Mouse (Mus musculus): Measurements from ENCODE around the gene Pde4b.

Gene Pde4b

DNA sequence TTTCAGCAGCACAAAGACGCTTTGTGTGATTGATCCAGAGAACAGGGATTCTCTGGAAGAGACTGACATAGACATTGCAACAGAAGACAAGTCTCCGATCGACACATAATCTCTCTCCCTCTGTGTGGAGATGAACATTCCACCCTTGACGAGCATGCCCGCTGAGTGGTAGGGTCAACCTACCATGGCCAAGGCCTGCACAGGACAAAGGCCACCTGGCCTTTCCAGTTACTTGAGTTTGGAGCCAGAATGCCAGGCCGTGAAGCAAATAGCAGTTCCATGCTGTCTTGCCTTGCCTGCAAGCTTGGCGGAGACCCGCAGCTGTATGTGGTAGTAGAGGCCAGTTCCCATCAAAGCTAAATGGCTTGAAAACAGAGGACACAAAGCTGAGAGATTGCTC lies 517.9 kb downstream of the Pde4b start:
- in situ Hi-C loops (cut with MseI, MboI): no loop called here

DNA sequence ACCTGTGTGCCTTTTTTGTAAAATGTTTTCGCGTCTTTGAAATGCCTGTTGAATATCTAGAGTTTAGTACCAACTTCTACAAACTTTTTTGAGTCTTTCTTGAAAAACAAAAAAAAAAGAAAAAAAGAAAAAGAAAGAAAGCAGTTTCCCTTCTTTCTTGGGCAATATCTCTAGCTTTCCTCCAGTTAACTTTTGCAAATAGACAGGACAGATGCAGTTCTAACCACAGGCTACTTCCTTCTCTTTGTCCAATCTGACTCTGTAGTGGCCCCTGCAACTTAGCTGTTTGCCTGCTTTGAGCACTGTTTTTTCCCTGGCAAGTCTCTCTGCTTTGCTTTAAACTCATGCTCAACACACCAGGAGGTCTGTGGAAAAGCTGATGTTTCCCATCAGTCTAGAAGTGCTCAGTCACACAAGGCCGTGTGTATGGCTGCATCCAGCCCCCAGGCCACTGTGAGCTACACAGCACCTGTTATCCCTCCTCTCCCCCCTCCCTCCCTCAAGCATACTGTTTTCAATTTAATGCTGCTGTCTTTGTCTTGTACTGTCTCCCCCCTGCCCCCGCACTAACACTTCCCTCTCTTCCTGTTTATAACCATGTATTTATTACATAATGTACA lies 518.5 kb downstream of the Pde4b start:
- in situ Hi-C loops (cut with MseI, MboI): no loop called here

DNA sequence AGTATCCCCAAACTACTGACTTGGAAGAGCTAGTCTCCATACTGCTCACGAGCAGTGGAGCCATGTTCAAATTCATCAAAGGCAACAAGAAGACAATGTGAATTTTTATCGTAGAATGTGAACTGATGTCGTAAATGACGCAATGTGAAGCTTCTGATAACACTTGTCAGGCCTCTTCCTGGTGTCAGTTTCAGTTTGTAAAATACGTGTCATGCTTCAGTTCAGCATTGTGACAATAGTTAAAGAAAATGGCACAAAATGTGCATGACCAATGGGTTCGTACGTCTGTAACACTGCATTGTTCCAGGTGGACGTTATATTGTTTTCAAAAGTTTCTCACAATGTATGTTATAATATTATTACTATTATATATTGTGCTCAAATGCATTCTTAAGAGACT lies 519.5 kb downstream of the Pde4b start:
- in situ Hi-C loops (cut with MseI, MboI): no loop called here

DNA sequence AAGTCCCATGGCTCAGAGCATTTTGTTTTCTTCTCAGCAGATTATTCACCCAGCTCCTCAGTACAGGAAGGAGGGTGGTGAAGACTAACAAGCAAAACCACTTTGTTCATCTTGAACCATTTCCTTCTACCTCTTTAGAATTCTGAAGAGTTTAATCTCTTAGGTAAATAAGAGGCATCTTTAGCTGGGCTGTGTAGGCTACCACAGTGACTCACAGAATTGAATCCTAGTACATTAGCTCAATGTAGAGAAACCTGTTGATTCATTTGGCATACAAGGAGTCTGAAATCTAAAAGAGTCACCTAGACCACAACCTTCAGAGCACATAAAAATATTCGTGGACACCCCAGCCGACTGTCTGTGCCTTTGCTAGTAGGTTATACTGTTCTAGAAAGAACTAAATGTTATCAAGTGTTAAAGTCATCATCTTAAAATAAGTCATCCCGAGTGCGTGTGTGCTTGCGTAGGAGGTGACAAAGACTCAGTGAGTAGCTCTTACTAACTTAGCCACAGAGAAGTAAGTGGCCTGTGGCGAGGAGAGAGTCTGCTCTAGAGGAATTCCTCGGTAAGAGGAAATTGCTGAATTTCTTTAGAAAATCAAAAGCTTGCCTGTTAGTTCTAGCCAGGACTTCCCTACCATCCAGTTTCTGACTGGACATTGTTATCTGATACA lies 520.5 kb downstream of the Pde4b start:
- in situ Hi-C loops (cut with MseI, MboI): no loop called here

DNA sequence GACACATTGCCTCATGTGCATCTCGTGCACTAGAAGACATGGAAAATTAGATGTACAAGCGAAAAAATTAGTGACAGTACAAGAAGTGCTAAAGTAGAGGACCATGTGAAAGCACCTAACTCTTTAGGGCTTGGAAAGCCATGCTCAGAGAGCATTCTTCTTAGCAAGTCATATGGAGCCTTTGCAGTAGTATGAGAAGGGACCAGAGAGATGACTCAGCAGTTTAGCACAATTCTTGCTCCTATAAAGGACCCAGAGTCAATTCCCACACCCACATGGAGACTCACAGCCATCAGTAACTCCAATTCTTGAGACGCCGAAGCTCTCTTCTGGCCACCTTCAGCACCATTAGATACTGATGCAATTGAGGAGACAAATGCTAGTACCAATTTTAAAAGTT lies 525.3 kb downstream of the Pde4b start:
- in situ Hi-C loops (cut with MseI, MboI): no loop called here

DNA sequence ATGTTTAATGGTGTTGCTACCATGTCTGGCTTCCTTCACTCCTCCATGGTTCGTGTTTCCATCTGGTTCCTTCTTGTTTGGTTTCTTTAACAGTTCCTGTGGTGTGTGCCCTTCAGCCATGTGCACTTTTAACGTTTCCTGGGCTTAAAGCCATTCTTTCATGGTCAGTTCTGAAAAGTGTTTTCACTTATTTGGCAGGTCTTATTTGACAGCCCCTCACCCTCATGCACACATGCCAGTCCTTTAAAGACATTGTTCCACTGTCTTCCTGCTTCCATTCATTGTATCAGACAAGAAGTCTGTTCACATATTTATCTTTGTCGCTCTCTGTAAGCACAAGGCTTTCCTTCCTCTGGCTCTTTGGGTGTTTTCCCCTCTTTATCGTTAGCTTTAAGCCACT lies 530.4 kb downstream of the Pde4b start:
- in situ Hi-C loops (cut with MseI, MboI): no loop called here

DNA sequence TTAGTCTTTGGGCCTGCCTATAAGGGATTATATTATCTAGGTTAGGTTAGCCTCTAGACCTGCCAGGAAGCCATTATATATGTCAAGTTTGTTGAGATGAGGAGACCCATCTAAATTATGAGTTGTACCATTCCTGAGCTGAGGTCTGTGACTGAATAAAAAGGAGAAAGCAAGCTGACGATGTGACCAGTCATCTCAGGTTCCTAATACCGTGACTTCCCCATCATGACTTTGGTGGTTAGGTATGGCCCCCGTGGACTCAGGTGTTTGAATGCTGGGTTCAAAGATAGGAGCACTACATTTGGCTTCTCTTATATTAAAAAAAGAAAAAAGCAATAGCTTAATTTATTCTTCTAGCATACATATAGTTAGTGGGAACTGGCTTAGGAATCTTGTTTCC lies 531.3 kb downstream of the Pde4b start:
- in situ Hi-C loops (cut with MseI, MboI): no loop called here

DNA sequence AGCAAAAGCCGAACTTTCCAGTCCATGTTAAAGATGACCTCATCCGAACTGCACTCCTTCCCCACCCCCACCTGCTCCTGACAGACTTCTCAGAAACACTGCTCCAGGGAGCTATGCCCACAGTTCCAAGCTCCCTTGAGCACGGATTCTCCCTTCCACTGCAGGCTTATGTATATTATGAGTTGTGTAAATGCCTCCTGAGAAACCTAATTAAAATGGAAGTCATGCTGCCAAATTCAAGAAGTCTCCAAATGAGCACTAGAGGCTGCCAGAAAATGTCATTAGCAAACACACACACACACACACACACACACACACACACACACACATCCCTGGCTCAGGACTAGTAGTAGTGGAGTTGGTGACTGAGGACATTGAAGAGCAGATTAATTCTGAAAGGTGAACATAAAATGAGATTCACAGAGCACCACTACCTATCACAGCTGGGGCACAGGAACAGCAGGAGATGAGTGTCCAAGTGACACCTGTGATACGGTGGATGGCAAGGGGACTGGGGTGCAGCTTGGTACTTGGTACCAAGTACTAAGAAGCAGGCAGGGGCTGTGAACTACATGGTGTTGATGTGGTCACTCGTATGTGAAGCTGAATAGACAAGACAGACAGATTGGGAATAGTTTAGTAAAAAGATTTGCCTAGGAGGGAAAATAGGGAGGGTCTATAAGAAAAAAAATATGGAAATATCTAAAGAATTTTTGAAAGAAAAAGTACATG lies 533.0 kb downstream of the Pde4b start:
- in situ Hi-C loops (cut with MseI, MboI): no loop called here

DNA sequence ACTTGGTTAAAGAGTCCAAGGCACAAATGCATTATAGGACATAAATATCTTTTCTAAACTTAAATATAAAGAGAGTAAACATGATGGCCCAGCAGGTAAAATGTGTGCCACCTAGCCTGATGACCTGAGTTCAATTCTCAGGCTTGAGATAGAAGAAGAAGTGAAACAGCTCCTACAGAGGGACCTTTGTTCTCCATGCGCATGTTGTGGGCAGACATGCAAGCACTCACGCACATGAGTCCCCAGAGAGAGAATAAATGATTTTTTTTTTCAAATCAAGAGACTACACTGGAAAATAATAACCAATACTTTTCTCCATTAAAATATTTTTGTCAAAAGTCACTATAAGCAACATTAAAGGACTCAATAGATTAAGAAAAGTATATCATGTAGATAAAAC lies 533.8 kb downstream of the Pde4b start:
- in situ Hi-C loops (cut with MseI, MboI): no loop called here

DNA sequence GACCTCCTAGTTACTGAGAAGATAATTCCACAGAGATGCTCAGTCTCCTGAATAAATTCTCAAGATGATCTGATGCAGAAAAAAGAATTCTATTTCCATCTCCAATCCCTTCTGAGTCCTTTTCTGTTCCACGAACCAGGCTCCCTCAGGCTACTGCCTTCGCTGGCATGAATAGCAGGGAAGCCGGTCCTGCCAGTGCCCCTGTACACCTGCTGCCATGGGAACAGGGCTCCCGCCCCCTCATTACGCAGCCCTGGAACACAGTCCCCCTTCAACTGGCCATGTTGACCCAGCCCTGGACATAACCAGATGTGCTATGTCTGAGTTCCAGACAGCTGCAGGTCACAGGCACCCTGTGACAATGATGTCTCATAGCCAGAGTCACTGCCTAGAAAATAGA lies 535.6 kb downstream of the Pde4b start:
- in situ Hi-C loops (cut with MseI, MboI): no loop called here

DNA sequence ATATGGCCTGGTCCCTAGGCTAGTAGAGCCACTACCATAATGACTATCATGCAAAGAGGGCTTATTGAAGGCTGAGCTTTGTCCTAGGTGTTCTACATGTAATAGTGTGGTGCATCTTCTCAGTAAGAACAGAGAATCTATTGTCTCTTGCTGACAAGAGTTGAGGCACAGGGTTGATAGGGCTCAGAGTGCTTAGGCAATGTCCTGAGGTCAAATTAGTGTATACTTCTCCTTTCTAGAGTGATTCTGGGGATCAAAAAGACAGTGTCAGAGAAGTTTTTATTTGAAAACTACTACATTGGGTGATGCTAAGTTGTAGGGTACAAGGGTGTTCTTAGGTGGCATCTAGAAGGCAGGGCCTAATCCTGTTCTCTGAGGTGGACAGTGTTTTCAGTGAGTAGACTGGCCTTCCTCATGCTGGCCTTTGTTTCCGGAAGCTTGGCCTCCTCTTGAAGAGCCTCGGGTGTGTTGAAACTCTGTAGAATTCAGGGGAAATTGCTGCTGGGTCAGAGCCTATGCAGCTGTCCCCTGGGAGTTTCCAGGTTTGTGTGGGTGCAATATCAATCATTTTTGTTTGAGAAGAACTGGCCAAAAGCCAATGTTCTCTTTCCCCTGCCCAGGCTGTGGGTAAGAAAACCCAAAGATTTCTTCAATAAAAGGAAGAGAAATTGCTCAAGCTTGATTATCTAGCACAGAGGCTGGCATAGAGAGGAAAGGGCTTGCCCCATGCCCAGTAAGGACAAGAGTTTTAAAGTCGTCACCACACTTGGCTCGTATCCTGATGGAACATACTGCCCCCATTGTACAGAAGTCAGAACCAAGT lies 536.7 kb downstream of the Pde4b start:
- in situ Hi-C loops (cut with MseI, MboI): no loop called here

DNA sequence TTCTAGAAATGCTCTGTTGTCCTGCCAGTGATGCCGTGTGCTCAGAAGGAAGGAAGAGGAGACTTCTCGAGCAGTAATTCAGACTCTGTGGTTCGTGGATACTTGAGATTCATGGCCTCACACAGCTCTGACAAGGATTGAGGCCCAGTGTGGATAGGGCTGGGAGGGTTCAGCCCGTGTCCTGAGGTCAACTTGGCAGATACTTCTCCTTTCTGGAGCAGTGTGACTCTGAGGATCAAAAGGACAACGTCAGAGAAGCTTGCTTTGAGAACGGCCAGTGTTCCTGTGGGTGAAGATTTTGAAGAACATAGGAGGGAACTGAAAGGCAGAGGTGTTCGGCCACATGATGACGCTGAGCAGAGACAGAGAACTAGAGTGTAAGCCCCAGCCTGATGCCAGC lies 537.6 kb downstream of the Pde4b start:
- in situ Hi-C loops (cut with MseI, MboI): no loop called here

DNA sequence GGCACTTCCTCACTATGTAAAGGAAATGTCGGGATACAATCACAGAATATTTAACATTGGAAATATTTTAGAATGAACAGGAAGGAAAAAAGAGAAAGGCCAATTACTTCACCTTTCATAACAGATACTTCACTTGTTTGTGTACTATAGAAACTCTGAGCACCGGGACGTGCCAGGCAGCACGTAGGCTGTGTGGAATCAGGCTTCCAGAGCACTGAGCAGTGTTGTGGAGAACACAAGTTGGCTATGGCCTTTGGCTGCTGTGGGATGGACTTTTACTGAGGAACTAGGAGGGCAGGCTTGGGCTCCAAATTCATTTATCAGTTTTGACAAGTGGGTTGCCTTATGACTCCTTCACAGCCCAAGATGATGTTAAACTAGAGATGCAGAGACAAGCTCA lies 540.5 kb downstream of the Pde4b start:
- in situ Hi-C loops (cut with MseI, MboI): no loop called here

DNA sequence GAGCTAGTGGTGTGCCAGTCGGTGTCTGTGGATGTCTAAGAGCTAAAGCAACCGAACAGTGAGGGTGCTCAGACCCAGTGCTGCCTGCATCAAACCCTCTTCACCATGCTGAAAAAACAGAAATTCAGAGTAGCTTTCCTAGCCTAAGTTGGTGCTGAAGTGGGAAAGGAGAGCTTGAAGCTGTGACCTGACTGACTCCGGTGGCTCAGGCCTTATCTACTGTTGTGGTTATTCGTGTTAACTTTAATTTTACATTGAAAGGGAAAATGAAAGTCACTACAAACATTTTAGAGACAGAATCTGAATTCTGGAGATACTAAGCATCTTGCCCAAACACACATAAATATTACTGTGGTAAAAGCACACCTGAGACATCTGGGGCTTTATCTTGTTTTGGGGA lies 542.3 kb downstream of the Pde4b start:
- in situ Hi-C loops (cut with MseI, MboI): no loop called here

DNA sequence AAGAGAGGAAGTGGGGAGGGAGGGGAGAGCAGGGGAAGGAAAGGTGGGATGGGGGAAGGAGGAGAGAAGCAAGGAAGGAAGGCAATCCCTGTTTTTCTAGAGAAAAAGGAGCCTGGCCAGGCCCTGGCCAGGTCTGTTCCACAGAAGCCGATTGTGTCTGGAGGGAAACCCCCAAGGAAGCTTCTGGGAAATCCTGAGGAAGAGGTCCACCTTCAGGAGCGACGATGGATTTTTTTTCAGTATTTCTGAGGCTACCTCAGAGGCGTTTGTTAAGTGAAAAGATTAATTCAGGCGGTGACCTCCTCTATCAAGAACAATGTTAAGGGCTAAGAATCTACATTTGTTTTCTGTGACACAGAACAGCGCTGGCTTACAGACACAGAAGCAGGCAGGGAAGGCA lies 542.9 kb downstream of the Pde4b start:
- in situ Hi-C loops (cut with MseI, MboI): no loop called here

DNA sequence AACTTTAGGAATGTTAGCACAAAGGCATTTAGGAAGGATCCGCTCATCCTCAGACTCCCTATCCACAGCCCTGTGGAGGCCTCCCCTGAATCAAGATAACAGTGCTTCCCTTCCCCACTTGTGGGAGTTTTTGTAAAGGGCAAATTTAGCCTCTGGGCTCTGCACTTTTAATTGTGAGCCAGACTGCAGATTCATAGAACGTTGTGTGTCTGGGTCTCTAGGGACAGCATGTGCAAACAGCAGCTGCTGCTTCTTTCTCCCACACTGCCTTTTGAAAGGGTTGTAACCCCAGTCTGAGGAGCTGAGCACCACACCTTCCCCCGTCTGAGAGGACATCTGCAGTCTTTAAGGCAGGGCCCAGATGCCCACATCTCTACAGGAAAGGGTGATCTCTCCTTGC lies 544.3 kb downstream of the Pde4b start:
- in situ Hi-C loops (cut with MseI, MboI): no loop called here

DNA sequence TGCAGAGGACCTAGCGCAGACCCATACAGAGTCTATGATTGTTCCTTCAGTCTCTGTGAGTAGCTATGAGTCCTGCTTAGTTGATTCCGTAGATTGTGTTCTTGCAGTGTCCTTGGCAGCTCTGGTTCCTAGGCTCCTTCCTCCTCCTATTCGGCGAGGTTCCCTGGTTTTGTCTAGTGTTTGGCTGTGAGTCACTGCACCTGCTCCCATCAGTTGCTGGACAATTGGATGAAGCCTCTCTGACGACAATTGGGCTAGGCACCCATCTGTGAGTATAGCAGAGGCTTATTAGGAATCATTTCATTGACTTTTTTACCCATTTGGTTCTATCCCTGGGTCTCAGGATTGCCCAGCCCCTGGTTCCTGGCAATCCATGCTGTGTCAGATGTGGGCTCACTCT lies 545.9 kb downstream of the Pde4b start:
- in situ Hi-C loops (cut with MseI, MboI): no loop called here

DNA sequence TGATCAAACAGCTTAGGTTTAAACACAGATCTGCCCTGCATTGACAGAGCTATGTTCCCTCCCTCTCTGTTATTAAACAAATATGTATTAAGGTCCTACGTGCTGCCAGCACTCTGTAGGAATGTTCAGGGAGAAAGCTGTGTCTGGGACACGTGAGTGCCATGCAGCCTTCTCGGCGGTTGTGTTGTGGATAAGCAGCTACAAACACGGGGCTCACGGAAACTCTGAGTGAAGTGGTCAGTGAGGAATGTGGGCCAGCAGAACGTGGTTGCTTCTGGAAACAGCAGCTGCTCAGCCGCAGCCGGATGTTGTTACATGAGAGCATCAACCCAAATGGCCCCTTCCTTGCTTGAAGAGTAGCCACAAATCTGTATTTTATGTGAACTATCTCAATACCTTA lies 547.9 kb downstream of the Pde4b start:
- in situ Hi-C loops (cut with MseI, MboI): no loop called here

DNA sequence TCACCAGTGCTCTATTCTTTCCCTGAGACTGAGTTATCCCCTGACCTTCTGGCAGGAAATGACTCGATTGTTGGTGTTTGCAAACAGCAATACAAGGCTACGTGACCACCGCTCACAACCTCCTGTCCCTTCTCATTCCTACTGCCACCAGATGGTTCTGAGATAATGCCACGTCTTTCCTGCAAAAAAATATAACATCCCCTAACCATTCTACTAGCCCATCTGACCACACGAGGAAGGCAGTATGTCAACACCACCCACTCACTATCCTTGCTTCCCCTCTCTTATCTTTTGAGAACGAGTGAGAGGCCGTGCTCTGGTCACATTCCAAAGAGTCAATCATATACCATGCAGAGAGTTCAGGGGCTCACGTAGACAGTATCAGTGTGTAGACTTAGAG lies 548.6 kb downstream of the Pde4b start:
- in situ Hi-C loops (cut with MseI, MboI): no loop called here

DNA sequence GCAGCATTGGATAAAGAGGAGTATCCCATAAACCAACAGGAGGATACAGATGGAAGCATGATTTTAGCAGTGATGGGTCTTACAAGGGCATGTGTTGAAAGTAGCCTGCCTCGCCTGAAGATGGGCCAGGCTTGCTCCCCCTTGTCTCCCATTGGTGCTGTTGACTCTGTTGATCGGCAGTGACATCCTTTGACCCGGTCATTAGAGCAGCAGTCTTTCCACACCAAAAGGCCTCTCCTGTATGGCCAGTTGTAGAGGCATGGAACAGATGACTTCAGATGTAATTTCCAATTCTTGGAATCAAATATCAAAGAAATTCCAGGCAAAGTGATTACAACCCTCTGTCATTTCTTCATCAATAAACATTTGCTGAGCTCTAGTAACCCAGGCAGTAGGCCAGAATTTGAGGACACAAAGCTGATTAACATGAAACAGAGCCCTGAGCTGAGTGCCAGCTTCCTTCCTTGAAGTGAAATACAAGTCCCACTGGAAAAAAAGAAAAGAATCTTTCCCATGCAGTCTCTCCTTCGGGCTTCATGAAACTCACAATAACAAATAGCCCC lies 550.1 kb downstream of the Pde4b start:
- in situ Hi-C loops (cut with MseI, MboI): no loop called here

DNA sequence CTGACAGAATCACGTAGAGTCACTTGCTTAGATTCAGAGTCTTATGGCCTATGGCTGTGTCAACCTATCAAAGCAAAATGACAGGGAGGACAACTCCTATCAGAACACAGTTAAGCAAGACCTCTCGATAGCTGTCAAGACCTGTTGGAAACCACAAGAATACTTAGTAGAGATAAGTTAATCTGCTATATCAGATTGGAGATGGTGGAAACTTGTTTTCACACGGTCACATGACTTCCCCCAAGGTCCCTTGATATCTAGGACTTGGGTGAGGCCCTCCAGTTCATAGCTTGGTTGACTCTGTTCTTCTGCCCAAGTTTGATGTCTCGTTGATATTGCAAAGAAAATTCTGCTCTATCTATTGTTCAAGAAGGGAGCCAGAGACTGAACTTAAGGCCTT lies 553.6 kb downstream of the Pde4b start:
- in situ Hi-C loops (cut with MseI, MboI): no loop called here

DNA sequence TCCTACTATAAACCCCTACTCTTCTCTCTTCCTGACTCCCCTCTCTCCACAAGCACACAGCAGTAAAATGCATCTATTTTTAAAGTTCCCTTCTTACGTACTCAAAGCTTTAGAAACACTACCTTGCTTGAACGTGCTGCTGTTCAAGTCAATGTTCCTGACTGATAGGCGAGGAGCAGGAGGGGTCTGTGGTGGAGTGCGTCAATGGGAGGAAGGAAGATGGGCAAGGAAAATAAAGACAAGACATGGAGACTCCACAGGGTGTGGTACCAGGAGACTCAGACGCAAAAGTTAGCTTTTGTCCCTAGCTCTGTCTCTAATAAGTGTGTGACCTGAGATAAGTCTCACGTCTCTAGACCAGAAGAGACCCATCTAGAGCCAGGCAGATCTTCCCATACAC lies 556.7 kb downstream of the Pde4b start:
- in situ Hi-C loops (cut with MseI, MboI): no loop called here
